Mouse (Mus musculus) testis, adult 2 months (tissue): ENCODE measurements around the gene Cckbr.

Source experiments
- CTCF ChIP-seq: fragments of 200-500 bp; IDR thresholded peaks from 2 replicates; pipeline ENCODE4 v1.5.1; 2012; ENCODE audit warnings: low read depth, mild to moderate bottlenecking, inconsistent platforms, low read length, moderate library complexity; ENCODE audit not compliant: control insufficient read depth, insufficient read depth, insufficient replicate concordance
- POLR2A ChIP-seq: fragments of 200-500 bp; IDR thresholded peaks from 2 replicates; pipeline ENCODE4 v1.6.1; 2012; ENCODE audit warnings: low read depth, mild to moderate bottlenecking, inconsistent platforms, low read length, moderate library complexity; ENCODE audit not compliant: control insufficient read depth

DNA sequence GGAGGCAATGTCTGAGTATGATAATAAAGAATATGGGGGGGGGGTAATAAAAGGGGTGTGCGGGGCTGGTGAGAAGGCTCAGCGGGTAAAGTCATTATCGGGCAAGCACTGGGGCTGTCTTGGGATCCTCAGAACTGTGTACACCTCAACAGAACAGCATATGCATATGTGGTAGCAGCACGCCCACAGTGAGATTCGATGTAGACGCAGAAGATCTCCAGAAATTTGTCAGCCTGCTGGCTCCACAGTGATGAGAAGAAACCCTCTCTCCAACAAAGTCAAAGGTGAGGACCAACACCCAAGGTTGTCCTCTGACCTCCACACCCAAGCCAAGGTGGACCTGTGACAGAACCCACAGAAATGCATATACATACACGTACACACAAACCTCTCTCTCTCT, 9.0 kb upstream of the Cckbr start:
- TF ChIP-seq CTCF (no peak), POLR2A (no peak)
